Mouse (Mus musculus) left cerebral cortex, postnatal 4 days (tissue): ENCODE data around the gene Afap1l2. TPM values are rescaled to one million over a fixed set of nuclear protein-coding genes. Genes with fewer than 3 reads are reported as not detected.

Experiments used
- DNase-seq: peaks from one replicate; pipeline ENCODE4 v3.0.0-alpha.2; 2022
- intact Hi-C: fragments of 180-260 bp; cut with DNase I; formaldehyde crosslinking; loops from one replicate; pipeline ENCODE4 v1.15.1; 2025
- total RNA-seq, 2 experiments: library from RNA; stranded (reverse); gene quantifications; 2 replicates each; pipeline ENCODE4 v1.2.3; 2021

Afap1l2 gene
- total RNA-seq, 2 experiments from 2014 or later, result 13.6 TPM

DNA sequence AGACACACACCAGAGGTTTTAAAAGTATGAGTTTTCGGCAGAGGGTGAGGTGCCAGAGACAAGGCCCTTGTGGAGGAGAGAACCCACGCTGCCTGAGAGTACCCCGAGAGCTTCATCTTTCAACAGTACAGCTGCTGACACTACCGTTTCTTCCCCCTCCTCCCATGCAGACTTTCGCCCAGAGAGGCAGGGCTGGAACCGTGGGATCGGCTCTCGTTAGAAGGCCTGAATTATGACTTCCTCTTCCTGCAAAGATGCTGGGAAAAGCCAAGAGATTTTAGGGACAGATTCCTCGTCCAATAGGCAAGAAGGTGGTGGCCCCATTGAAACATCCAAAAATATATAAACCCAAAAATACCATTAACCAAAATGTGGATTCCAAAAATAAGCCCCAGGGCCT lies 63.8 kb downstream of the Afap1l2 start:
- DNase-seq, result no peak
- intact Hi-C loops, result no loop called here

DNA sequence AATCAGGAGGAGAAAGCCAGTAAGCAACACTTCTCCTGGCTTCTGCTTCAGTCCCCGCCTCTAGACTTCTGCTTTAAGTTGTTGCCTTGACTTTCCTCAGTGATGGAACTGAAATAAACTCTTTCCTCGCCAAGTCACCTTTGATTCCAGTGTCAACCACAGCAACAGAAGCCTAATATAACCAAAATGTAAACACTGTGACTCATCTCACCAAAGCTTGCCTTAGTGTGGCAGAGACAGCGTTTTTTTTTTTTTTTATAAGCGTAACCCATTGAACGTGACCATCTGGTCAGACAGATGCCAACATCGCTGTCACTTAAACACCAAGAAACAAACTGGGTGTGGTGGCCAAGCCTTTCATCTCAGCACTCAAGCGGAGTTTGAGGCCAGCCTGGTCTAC lies 65.8 kb downstream of the Afap1l2 start:
- DNase-seq, result no peak
- intact Hi-C loops, result no loop called here

DNA sequence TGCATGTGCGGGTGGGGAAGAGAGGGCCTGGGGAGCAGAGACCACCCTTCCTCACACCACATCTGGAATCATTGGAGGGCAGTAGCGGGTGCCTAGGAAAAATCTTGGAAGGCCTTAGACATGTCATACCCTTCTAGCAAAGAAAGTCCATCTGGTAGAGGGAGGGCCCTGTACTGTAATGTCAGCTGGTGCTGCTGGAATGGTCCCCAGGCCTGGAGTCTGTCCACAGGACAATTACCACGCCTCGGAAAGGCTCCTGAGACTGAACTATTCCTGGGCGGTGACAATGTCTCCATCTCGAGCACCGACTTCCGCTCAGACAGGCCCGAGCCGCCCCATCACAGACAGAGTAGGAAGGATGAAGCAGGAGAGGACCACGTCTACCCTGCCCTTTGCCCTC lies 67.5 kb downstream of the Afap1l2 start:
- intact Hi-C loops, result no loop called here
- peak; percentile 54 for DNase-seq

- intact Hi-C loops, result no loop called here
Observed at GRCm38 (mm10) chr19:56939826-56940225, 68.2 kb downstream of the Afap1l2 start.

GRCm38 (mm10) chr19:56937911-56938310 lies 70.1 kb downstream of the Afap1l2 start:
- DNase-seq, result no peak
- intact Hi-C loops, result no loop called here

More at GRCm38 (mm10) chr19:56939826-56940225, 68.2 kb downstream of the Afap1l2 start:
- peak; percentile 36 for DNase-seq

- intact Hi-C loops, result no loop called here
- DNase-seq, result no peak
Observed at GRCm38 (mm10) chr19:56936253-56936652, 71.8 kb downstream of the Afap1l2 start.

GRCm38 (mm10) chr19:56935777-56936176 lies 72.3 kb downstream of the Afap1l2 start:
- intact Hi-C loops, result no loop called here
- DNase-seq, result no peak

GRCm38 (mm10) chr19:56935111-56935510 lies 72.9 kb downstream of the Afap1l2 start:
- DNase-seq, result no peak
- intact Hi-C loops, result no loop called here

DNA sequence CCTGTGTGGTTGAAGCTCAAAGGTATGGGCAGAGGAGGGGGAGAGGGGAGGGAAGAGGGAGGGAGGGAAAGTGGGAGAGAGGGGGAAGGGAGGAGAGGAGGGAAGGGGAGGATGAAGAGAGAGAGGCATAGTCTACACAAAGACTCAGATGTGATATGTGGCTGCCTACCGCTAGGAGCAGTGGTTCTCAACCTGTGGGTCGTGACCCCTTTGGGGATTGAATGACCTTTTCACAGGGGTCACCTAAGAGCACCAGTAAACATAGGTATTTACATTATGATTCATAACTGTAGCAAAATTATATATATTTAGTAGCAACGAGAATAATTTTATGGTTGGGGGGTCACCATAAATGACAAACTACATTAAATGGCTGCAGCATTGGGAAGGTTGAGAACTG lies 74.2 kb downstream of the Afap1l2 start:
- intact Hi-C loops, result no loop called here
- no peak for DNase-seq

- no peak for DNase-seq
- intact Hi-C loops, result no loop called here
Observed at GRCm38 (mm10) chr19:56930029-56930428, 78.0 kb downstream of the Afap1l2 start.

DNA sequence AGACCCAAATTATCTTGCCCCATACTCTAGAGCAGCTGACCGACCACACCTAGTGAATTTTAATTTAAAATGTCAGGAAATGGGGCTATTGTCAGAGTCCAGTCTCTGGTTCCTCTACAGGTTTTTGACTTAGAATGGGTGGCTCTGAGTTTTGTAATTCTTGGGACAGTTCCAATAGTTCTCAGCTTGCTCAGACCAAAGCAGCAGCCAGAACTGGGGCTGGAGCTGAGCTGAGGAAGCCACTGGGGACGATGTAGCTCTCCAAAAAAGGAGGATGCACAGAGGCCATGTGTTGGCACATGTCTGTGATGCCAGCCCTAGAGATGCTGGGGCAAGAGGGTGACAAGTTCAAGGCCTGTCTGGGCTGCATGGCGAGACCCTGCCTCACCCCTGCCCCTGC lies 78.6 kb downstream of the Afap1l2 start:
- intact Hi-C loops, result no loop called here

GRCm38 (mm10) chr19:56921744-56922143 lies 86.3 kb downstream of the Afap1l2 start:
- intact Hi-C loops, result no loop called here
- no peak for DNase-seq

More for the DNA sequence above, 78.6 kb downstream of the Afap1l2 start:
- DNase-seq, result no peak

DNA sequence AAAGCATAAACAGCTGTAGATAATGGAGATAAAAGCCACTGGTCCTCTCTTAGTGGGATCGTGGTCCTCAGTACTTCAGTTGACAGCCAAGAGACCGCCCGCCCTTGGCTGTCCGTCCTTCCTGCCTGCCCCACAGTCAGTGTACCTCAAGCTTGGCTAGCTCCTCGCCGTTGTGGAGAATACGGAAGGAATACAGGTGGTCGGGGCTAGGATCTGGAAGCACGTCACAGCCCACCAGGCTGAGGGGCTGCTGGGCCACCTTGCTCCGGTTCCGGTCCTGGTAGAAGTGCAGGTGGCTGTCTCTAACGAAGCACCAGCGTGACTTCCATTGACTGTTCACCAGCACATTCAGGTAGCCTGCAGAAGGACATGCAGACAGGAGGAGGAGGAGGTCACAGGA lies 87.8 kb downstream of the Afap1l2 start:
- intact Hi-C loops, result no loop called here
- no peak for DNase-seq

GRCm38 (mm10) chr19:56919628-56920027 lies 88.4 kb downstream of the Afap1l2 start:
- intact Hi-C loops, result loop anchor here (5.0 kb wide), 1 partner anchor 118 kb away; no protein-coding TSS in a partner anchor
- DNase-seq, result peak; percentile 90

DNA sequence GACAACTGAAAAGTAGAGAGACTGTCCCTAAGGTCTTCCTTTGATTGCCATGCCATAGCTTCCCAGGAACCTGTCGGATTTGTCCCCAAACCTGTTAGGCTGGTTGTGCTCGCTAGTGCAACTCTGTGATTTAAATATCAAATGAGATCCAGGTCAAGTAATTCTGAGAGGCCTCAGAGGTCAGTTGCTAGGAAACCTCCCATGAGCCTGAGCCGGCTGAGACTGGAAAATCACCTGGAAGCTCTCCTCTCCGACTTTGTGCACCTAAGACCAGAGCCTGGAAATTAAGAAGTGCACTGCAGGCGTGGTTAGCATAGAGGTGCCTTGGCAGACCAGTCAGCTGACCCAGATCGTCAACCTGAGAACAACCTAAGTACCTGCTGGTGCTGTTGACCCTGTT lies 92.9 kb downstream of the Afap1l2 start:
- intact Hi-C loops, result loop anchor here (5.0 kb wide), 1 partner anchor 122 kb away; no protein-coding TSS in a partner anchor

GRCm38 (mm10) chr19:56914658-56915057 lies 93.4 kb downstream of the Afap1l2 start:
- DNase-seq, result no peak
- intact Hi-C loops, result loop anchor here (5.0 kb wide), 1 partner anchor 123 kb away; no protein-coding TSS in a partner anchor

More for the DNA sequence above, 92.9 kb downstream of the Afap1l2 start:
- no peak for DNase-seq

- intact Hi-C loops, result no loop called here
- no peak for DNase-seq
Observed at GRCm38 (mm10) chr19:56913761-56914160, 94.3 kb downstream of the Afap1l2 start.

DNA sequence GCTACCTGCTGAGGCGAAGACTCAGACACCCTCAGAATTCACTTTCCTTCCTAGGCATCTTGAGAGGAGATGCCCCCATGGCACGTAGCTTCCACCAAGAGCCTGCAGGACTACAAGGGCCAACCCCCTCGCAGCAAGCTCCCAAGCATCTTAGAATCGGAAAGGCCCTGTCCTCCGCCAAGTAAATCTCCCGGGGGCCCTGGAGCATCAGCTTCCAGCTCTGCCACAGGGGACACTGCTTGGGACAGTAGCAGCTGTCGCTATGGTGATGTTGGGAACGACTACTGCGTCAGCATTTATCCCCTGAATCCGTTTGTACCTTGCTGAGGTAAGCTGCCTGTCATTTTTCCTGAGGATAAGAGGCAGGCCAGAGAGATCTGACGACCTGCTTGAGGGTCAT lies 97.5 kb downstream of the Afap1l2 start:
- intact Hi-C loops, result no loop called here

GRCm38 (mm10) chr19:56908472-56909270 lies 99.4 kb downstream of the Afap1l2 start:
- peak; percentile 40 for DNase-seq
- intact Hi-C loops, result no loop called here

More for the DNA sequence above, 97.5 kb downstream of the Afap1l2 start:
- no peak for DNase-seq

- intact Hi-C loops, result no loop called here
- DNase-seq, result no peak
Observed at GRCm38 (mm10) chr19:56907850-56908249, 100.2 kb downstream of the Afap1l2 start.

DNA sequence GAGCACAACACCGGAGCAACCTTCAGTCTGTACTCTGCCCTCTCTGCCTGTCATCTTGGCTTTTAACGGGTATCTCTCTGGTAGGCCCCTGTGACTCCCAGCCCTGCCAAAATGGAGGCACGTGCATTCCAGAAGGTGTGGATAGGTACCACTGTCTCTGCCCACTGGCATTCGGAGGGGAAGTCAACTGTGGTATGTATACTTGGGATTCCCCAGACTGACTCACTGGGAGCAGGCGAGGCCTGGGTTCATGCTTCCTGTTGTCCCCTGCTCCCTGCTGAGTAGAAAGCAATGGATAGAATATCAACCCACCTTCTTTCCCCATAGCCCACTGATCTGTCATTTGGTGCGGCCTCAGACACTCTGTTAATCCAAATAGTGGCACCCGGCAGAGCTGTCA lies 102.6 kb downstream of the Afap1l2 start:
- no peak for DNase-seq
- intact Hi-C loops, result no loop called here

GRCm38 (mm10) chr19:56904095-56904494 lies 103.9 kb downstream of the Afap1l2 start:
- DNase-seq, result no peak
- intact Hi-C loops, result no loop called here
